ENCODE assay signal across 19 mouse cellular contexts in the genomic region with DNA sequence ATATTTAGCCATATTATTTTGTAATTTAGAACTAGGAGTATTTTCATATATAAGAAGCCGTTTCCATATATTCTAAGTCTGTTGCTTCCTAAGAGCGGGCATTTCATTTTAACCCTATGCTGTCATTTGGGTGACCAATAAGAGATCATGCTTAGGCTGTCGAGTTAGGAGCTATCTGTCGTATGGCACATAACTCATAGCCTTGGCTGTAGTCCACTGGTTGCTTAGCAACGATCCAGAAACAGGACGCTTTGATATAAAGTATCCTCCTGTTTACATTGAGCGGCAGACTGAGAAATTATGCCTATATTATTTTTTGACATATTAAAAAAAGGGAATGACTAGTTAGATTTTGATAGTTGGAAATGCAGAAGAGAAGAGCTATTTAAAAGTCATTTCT.
"Had no signal": no experiment of that assay in that cellular context is flagged by ENCODE, and none has a peak within 500 bp of the region (broad histone marks: within the 10 kb centered on the region; RNA-seq: fewer than 3 reads in every experiment).

No protein-coding gene starts in this region.

- H3K27ac ChIP-seq: kidney, postnatal 0 days; limb, embryonic 10.5 days; limb, embryonic 13.5 days; liver, embryonic 12.5 days; liver, embryonic 15.5 days; macrophage; midbrain, embryonic 12.5 days; midbrain, embryonic 15.5 days; neural tube, embryonic 12.5 days; neural tube, embryonic 15.5 days; stomach, embryonic 15.5 days had no signal

- DNase-seq: kidney, adult 2 months; kidney, postnatal 25 days; liver; lung, adult 18-20 months; right cerebral cortex, adult 18-20 months; right cerebral cortex, postnatal 14 days; right cerebral cortex, postnatal 4 days; thymus, postnatal 25 days had no signal

- H3K27me3 ChIP-seq: limb, embryonic 13.5 days; liver, embryonic 12.5 days; liver, embryonic 15.5 days; midbrain, embryonic 12.5 days; midbrain, embryonic 15.5 days; neural tube, embryonic 12.5 days; neural tube, embryonic 15.5 days; stomach, embryonic 15.5 days had no signal

- H3K4me2 ChIP-seq: limb, embryonic 13.5 days; liver, embryonic 12.5 days; liver, embryonic 15.5 days; midbrain, embryonic 12.5 days; midbrain, embryonic 15.5 days; neural tube, embryonic 12.5 days; neural tube, embryonic 15.5 days; stomach, embryonic 15.5 days had no signal

- H3K9me3 ChIP-seq: limb, embryonic 10.5 days; limb, embryonic 13.5 days; liver, embryonic 12.5 days; liver, embryonic 15.5 days; midbrain, embryonic 12.5 days; midbrain, embryonic 15.5 days; neural tube, embryonic 12.5 days; neural tube, embryonic 15.5 days; stomach, embryonic 15.5 days had no signal

- ATAC-seq: liver, embryonic 12.5 days; midbrain, embryonic 15.5 days had no signal

- H3K4me3 ChIP-seq: limb, embryonic 10.5 days; limb, embryonic 13.5 days; liver, embryonic 12.5 days; liver, embryonic 15.5 days; midbrain, embryonic 12.5 days; midbrain, embryonic 15.5 days; neural tube, embryonic 12.5 days; neural tube, embryonic 15.5 days; stomach, embryonic 15.5 days had no signal

- H3K4me1 ChIP-seq: limb, embryonic 10.5 days; limb, embryonic 13.5 days; liver, embryonic 12.5 days; liver, embryonic 15.5 days; midbrain, embryonic 12.5 days; midbrain, embryonic 15.5 days; neural tube, embryonic 12.5 days; neural tube, embryonic 15.5 days; stomach, embryonic 15.5 days had no signal

- H3K9ac ChIP-seq: limb, embryonic 13.5 days; liver, embryonic 12.5 days; liver, embryonic 15.5 days; midbrain, embryonic 12.5 days; midbrain, embryonic 15.5 days; neural tube, embryonic 12.5 days; neural tube, embryonic 15.5 days; stomach, embryonic 15.5 days had no signal
